Mouse (Mus musculus): ENCODE data around the gene Rnf123. TPM values are rescaled to one million over a fixed set of nuclear protein-coding genes. Genes with fewer than 3 reads are reported as not detected.

The Rnf123 gene
- total and polyA plus RNA-seq, 2 experiments from 2014 or later: 35.8 to 37.0 TPM

GRCm38 (mm10) chr9:108044751-108045492, 38.2 kb downstream of the Rnf123 start:
- no peaks in the 10 kb centered on the region for H3K4me1 ChIP-seq (ENCODE audit: insufficient read depth)
- no peak overlapping the region for H3K4me2 ChIP-seq (ENCODE audit: low read depth)
- no peak overlapping the region for H3K9ac ChIP-seq
- H3K4me3 ChIP-seq (ENCODE audit: low read depth, low read length): no peak overlapping the region
- H3K27ac ChIP-seq (ENCODE audit: low read depth, low read length): no peak overlapping the region
- H3K36me3 ChIP-seq (ENCODE audit: insufficient read depth): peaks cover 60% of the 10 kb centered on the region
- TF ChIP-seq CTCF (IDR thresholded peaks at IDR 0.05; ENCODE audit: low read depth): no peak; the same call in 1 of the 2 replicates
- no peaks in the 10 kb centered on the region for H3K27me3 ChIP-seq (ENCODE audit: insufficient read depth, low read length)
- H3K9me3 ChIP-seq (ENCODE audit: low read length): no peaks in the 10 kb centered on the region
- no peak for ATAC-seq
- 95% methylated on average over 8 of the region's 8 CpGs for WGBS
- DNase-seq: no peak

GRCm38 (mm10) chr9:108035331-108036156, 47.6 kb downstream of the Rnf123 start:
- no peak overlapping the region for H3K4me2 ChIP-seq (ENCODE audit: low read depth)
- no peaks in the 10 kb centered on the region for H3K4me1 ChIP-seq (ENCODE audit: insufficient read depth)
- no peak overlapping the region for H3K27ac ChIP-seq (ENCODE audit: low read depth, low read length)
- H3K36me3 ChIP-seq (ENCODE audit: insufficient read depth): peaks cover 31% of the 10 kb centered on the region
- no peak overlapping the region for H3K9ac ChIP-seq
- no peak overlapping the region for H3K4me3 ChIP-seq (ENCODE audit: low read depth, low read length)
- 98% methylated on average over 2 of the region's 2 CpGs for WGBS
- no peaks in the 10 kb centered on the region for H3K9me3 ChIP-seq (ENCODE audit: low read length)
- H3K27me3 ChIP-seq (ENCODE audit: insufficient read depth, low read length): no peaks in the 10 kb centered on the region
- DNase-seq: no peak
- no peak for ATAC-seq
- no peak for TF ChIP-seq CTCF (IDR thresholded peaks at IDR 0.05; ENCODE audit: low read depth)

GRCm38 (mm10) chr9:108032126-108032525, 51.0 kb downstream of the Rnf123 start:
- H3K4me3 ChIP-seq (ENCODE audit: low read depth, low read length): no peak overlapping the region
- H3K4me2 ChIP-seq (ENCODE audit: low read depth): no peak overlapping the region
- H3K4me1 ChIP-seq (ENCODE audit: insufficient read depth): no peaks in the 10 kb centered on the region
- no peaks in the 10 kb centered on the region for H3K27me3 ChIP-seq (ENCODE audit: insufficient read depth, low read length)
- DNase-seq (no peak), ATAC-seq (no peak)
- TF ChIP-seq CTCF (IDR thresholded peaks at IDR 0.05; ENCODE audit: low read depth): no peak
- WGBS: 90% methylated on average over 5 of the region's 5 CpGs
- H3K9me3 ChIP-seq (ENCODE audit: low read length): no peaks in the 10 kb centered on the region
- H3K9ac ChIP-seq: no peak overlapping the region
- no peak overlapping the region for H3K27ac ChIP-seq (ENCODE audit: low read depth, low read length)
- peaks cover 31% of the 10 kb centered on the region for H3K36me3 ChIP-seq (ENCODE audit: insufficient read depth)

DNA sequence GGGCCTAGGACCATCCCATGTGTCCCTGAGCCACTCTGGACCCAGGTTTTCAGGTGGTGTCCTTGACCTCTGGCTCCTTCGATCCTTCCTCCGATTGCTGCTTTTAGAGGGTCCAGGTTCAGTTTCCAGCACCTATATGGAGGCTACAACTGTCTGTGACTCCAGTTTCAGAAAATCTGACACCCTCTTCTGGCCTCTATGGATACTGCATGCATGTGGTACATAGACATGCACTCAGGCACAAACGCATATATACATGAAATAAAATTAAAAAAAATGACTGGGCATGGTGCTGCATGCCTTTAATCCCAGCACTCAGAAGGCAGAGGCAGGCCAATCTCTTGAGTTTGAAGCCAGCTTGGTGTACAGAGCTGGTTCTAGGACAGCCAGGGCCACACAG, 55.3 kb downstream of the Rnf123 start:
- H3K36me3 ChIP-seq (ENCODE audit: insufficient read depth): peaks cover 33% of the 10 kb centered on the region

GRCm38 (mm10) chr9:108026584-108026983, 56.6 kb downstream of the Rnf123 start:
- no peak overlapping the region for H3K4me2 ChIP-seq (ENCODE audit: low read depth)
- H3K4me1 ChIP-seq (ENCODE audit: insufficient read depth): no peaks in the 10 kb centered on the region
- peaks cover 25% of the 10 kb centered on the region for H3K36me3 ChIP-seq (ENCODE audit: insufficient read depth)
- ATAC-seq (no peak), DNase-seq (no peak)
- no peak overlapping the region for H3K4me3 ChIP-seq (ENCODE audit: low read depth, low read length)
- no peak overlapping the region for H3K27ac ChIP-seq (ENCODE audit: low read depth, low read length)
- TF ChIP-seq CTCF (IDR thresholded peaks at IDR 0.05; ENCODE audit: low read depth): peak; percentile 29; the same call in 1 of the 2 replicates
- H3K27me3 ChIP-seq (ENCODE audit: insufficient read depth, low read length): no peaks in the 10 kb centered on the region
- no peak overlapping the region for H3K9ac ChIP-seq
- H3K9me3 ChIP-seq (ENCODE audit: low read length): no peaks in the 10 kb centered on the region
- WGBS: 88% methylated on average over 3 of the region's 3 CpGs

More for the DNA sequence above, 55.3 kb downstream of the Rnf123 start:
- TF ChIP-seq CTCF (IDR thresholded peaks at IDR 0.05; ENCODE audit: low read depth): no peak; the same call in 1 of the 2 replicates
- H3K9ac ChIP-seq: no peak overlapping the region
- H3K9me3 ChIP-seq (ENCODE audit: low read length): no peaks in the 10 kb centered on the region
- no peak overlapping the region for H3K4me3 ChIP-seq (ENCODE audit: low read depth, low read length)
- H3K27me3 ChIP-seq (ENCODE audit: insufficient read depth, low read length): no peaks in the 10 kb centered on the region
- no peak overlapping the region for H3K4me2 ChIP-seq (ENCODE audit: low read depth)
- no peak for DNase-seq
- ATAC-seq: no peak
- 97% methylated on average over 3 of the region's 3 CpGs for whole genome bisulfite sequencing
- H3K27ac ChIP-seq (ENCODE audit: low read depth, low read length): no peak overlapping the region
- no peaks in the 10 kb centered on the region for H3K4me1 ChIP-seq (ENCODE audit: insufficient read depth)

DNA sequence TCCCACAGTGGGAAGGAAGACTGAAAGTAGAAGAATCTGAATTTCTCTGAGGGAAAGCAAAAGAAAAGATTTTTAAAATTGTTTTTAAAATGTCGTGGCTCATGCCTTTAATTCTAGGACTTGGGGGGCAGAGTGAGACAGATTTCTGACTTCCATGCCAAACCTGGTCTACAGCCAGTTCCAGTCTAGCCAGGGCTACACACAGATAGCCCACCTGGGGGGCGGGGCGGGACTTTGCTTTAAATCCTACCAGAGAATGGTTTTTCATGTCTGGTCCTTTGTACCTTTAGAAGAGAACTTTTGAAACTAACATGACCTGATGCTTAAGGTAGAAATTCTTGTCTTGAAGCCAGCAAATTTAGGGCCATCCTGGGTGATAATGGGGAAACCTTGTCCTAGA, 59.9 kb downstream of the Rnf123 start:
- Histone ChIP-seq H3K36me3 (ENCODE audit: insufficient read depth) (peaks cover 23% of the 10 kb centered on the region), H3K27ac (ENCODE audit: low read depth, low read length) (no peak overlapping the region), H3K4me2 (ENCODE audit: low read depth) (no peak overlapping the region), H3K9ac (no peak overlapping the region), H3K4me3 (ENCODE audit: low read depth, low read length) (no peak overlapping the region), H3K9me3 (ENCODE audit: low read length) (no peaks in the 10 kb centered on the region), H3K4me1 (ENCODE audit: insufficient read depth) (no peaks in the 10 kb centered on the region), H3K27me3 (ENCODE audit: insufficient read depth, low read length) (no peaks in the 10 kb centered on the region)
- ATAC-seq: no peak
- no peak for TF ChIP-seq CTCF (IDR thresholded peaks at IDR 0.05; ENCODE audit: low read depth)
- DNase-seq: no peak
- WGBS: 89% methylated on average over 3 of the region's 3 CpGs

GRCm38 (mm10) chr9:108020741-108021140, 62.4 kb downstream of the Rnf123 start:
- no peak for TF ChIP-seq CTCF (IDR thresholded peaks at IDR 0.05; ENCODE audit: low read depth)
- 88% methylated on average over 1 of the region's 1 CpGs for WGBS
- no peak overlapping the region for H3K27ac ChIP-seq (ENCODE audit: low read depth, low read length)

More at GRCm38 (mm10) chr9:108020741-108021140, 62.4 kb downstream of the Rnf123 start:
- Histone ChIP-seq H3K27me3 (ENCODE audit: insufficient read depth, low read length) (no peaks in the 10 kb centered on the region), H3K36me3 (ENCODE audit: insufficient read depth) (peaks cover 22% of the 10 kb centered on the region), H3K9me3 (ENCODE audit: low read length) (no peaks in the 10 kb centered on the region), H3K4me1 (ENCODE audit: insufficient read depth) (no peaks in the 10 kb centered on the region), H3K4me3 (ENCODE audit: low read depth, low read length) (no peak overlapping the region), H3K9ac (no peak overlapping the region), H3K4me2 (ENCODE audit: low read depth) (no peak overlapping the region)
- no peak for ATAC-seq
- DNase-seq: no peak

Measured in forebrain, postnatal 0 days (tissue).